Mouse (Mus musculus): Measurements from ENCODE around the gene Nup85.
"Not testable (repeated sequence)": the region's sequence is repeated elsewhere in the genome, so short reads cannot be mapped to it uniquely, and the experiment has no call there.

Nup85 gene

DNA sequence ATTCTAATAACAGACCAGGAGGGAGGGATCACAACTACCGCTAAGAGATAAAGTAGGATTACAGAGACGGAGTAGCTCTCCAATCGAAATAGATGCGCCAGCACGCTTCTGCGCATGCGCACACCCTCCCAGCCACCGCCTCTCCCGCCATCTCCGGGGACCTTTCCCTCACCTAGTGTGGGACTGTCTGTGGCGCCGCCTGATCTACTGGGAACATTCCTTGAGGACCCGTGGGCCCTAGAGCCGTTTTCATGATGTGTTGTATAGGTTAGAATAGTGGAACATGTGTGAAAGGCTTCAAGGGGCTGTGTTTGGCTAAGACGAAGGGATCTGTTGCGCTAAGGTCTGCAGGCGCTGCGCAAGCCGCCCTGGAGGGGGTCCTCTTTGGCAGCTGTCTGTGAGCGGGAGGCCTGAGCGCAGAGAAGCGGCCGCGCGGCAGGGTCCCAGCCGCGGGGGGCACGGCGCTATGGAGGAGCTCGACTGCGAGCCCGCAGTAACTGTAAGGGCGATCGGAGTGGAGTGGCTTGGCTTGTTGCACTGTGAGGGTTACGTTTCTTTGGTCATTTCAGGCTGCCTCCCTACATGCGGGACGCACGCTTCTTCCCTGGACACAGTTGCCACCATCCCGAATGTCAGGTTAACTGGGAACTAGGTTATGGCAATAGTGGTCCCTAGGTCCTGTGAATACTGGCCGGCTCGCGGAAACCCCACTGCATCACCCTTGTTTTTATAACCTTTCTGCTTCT is at the start of gene Nup85:
Gene Nup85, plus strand, starts transcription at position 371 of the 746 bp plus-strand sequence.
- peak; percentile 97 for DNase-seq

DNA sequence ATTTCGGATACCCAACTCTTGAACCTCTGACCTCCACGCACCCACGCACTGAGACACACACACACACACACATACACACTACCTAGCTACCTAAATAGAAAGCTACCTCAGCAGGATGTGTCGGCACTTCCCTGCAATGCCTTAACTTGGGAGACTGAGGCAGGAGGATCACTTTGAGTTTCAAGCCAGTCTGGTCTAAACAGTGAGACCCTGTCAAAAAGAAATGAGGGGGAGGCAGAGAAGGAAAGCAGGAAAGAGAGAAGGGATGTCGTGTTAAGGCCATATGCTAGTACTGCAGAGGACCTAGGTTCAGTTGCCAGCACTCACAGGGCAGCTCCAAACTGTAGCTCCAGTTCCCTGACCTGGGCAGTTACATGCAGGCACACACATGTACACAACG is 49.2 kb upstream of the Nup85 start:
- no peak for DNase-seq

DNA sequence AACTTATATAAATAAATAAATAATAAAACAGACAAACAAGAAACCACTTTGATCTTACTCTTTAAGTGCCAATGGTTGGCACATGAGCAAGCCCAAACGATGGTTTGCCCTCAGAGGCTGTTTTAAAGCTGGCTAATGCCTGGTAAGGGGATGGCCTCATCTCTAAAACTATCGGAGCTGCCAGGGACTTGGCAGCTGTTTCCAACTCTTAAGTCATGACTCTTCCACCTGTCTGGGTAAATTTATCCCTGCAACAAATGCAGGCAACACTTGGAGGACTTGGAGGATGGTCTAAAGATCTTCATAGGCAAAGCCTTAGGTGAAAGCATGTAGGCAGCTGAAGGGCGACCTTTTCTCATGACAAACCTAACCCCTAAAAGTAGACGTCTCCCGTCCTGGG is 47.3 kb upstream of the Nup85 start:
- no peak for DNase-seq

GRCm38 (mm10) chr11:115518693-115519092 is 45.5 kb upstream of the Nup85 start:
- DNase-seq: no peak

- no peak for DNase-seq
Observed at GRCm38 (mm10) chr11:115519581-115519980, 44.7 kb upstream of the Nup85 start.

DNA sequence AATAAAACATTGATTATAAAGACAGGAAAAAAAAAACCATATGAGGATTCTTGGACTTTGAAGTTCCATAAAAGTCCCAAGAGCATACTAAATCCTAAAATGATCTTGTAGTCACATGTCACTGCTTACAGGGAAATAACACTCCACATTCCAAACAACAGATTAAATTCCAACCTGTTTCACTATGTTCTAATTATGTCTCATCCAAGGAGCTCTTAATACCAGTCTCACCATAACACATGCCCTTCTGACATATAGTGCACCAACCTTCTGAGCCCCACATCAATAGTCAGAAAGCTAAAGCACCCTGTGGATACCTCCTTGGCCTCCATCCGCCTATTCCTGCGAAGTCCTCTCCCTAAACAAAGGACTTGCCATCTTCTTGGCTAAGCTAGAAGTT is 44.0 kb upstream of the Nup85 start:
- no peak for DNase-seq

DNA sequence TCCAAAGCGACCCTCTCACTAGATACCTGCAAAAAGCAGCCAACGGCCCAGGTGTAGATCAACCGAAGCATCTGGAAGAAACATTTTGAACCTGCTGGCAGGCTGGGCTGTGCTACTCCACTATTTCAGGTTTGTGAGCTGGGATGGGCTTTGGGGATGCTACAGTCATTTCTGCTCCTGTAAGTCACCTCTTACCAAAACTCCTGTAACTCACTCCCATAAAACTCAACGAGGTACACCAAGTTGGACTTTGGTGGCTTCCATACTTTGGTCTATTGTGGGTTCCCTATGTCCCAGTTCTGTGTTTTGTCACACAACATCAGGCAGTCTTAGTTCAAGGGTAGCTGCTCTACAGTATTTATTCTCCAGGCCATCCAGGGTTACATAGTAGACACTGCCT is 43.2 kb upstream of the Nup85 start:
- no peak for DNase-seq

DNA sequence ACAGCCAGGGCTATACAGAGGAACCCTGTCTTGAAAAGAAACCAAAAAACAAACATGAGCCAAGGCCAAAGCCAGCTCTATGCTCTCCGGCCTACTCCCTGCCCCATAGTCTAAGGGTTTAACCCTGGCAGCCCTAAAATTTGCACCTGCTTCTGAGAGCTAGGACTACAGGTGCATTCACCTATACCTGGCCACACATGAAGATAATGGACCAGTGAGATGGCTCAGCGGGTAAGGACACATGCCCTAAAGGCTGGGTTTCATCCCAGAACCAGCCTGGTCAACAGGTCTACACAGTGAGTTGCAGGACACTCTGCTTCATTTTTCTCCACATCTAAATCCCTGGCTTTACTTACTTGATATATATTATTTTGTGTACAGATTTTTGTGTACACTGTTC is 42.0 kb upstream of the Nup85 start:
- DNase-seq: no peak

- DNase-seq: no peak
Observed at GRCm38 (mm10) chr11:115522703-115523102, 41.5 kb upstream of the Nup85 start.

DNA sequence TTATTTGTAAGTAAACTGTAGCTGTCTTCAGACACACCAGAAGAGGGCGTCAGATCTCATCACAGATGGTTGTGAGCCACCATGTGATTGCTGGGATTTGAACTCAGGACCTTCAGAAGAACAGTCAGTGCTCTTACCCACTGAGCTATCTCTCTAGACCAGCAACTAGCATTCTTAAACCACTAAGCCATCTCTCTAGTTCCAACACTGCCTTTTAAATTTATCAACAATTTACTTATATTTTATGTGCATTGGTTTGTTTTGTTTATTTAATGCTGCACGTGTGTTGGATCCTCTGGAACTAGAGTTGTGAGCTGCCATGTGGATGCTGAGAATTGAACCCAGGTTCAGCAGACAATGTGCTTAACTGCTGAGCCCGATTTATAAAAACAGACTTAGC is 37.8 kb upstream of the Nup85 start:
- not testable (repeated sequence) for DNase-seq

DNA sequence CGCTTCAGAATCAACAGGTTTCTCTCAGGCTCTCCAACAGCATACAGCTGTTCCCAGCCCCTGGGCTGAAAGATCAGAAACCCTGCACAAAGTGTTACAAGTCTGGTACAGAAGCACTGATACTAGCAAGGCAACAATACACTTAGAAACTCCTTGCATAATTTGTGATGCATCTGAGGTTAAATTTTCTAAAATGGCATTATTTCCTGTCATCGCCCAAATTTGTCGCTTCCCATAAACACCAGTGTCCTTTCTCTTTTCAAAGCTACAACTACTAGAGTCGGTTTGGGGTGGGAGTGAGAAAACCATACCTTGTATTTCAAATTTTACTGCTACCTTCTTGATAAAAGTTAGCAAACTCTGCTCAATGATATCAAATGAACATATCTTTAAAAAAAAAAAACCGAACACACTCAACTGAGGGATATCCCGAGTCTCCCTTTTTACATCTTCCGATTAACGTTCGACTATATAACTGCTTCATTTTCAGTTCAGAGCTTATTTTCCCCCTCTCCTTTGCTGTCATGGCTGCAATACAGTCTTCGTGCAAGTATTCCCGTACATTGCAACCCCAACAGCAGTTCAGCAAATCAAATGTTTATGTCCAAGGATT is 29.4 kb upstream of the Nup85 start:
- DNase-seq: no peak

DNA sequence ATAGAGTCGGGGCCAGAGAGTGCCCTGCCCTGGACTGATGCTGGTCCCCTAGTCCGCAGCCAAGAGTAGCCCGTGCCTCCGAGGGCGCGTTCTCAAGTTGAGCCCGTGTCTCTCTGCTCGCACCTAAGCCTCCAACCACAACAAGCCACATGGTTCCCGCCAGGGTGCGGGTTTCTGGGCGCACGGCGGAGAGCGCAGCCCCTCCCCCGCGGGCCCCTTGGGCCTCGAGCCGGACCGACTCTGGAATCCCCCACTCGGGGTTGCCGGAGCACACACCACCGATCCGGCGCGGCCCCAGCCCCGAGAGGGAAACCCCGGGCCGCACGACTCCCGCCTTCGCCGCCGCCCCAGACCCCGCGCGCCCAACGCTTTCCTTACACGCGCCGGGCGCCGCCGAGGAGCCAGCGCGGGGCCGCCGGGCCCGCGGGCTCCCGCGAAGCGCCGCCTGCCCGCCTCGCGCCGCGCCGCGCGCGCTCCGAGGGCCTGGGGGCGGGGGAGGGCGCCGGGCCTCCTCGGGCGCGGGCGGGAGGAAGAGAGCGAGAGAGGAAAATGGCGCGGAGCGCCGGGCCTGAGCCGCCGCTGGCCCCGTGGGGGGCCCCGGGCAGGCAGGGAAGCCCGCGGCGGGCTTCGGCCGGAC is 28.7 kb upstream of the Nup85 start:
- DNase-seq: peak; percentile 83

GRCm38 (mm10) chr11:115536038-115536681 is 28.1 kb upstream of the Nup85 start, which contains the start of gene Sumo2:
Gene Sumo2, minus strand, starts transcription at chr11:115536276.
- DNase-seq: peak; percentile 100

- no peak for DNase-seq
Observed at GRCm38 (mm10) chr11:115536856-115537568, 27.2 kb upstream of the Nup85 start.

DNA sequence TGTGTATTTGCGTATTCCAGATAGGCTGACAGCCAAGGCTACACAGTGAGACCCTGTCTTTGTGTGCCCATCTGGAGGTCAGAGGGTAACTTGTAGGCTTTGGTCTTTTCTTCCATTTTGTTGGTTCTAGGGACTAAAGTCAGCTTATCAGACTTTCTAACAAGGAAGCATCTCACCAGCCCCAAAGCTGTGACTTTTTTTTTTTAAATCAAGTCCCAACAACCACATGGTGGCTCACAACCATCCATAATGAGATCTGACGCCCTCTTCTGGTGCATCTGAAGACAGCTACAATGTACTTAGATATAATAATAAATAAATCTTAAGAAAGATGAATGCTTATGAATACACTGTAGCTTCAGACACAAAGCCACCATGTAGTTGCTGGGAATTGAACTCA is 26.2 kb upstream of the Nup85 start:
- DNase-seq: no peak

DNA sequence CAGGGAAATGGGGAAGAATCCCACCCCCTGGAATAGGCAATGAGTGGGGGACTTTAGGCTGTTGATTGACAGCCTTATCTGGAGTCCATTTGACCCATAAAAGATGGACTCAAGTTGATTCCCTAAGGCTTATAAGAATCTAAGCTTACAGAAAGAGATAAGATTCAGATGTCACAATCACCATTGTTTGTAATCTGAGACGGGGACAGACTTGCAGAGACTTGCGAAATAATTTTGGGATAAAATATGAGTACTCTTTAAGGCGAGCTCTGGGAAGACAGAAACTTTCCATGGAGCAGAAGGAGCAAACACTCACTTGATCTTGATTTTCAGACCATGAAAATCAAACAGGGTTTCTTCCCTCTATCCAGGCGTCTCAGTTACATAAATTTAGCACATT is 20.7 kb upstream of the Nup85 start:
- DNase-seq: no peak

DNA sequence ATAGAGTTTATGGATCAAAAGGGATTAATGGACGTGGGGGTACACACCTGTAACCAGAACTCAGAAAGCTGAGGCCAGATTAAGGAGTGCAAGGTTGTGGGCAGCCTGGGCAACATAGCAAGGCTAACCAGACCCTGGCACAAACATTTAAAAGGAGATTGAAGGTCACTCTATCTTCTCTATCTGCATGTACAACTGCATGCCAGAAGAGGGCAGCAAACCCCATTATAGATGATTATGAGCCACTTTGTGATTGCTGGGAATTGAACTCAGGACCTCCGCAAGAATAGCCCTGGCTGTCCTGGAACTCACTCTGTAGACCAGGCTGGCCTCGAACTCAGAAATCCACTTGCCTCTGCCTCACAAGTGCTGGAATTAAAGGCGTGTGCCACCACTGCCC is 11.5 kb upstream of the Nup85 start:
- no peak for DNase-seq

DNA sequence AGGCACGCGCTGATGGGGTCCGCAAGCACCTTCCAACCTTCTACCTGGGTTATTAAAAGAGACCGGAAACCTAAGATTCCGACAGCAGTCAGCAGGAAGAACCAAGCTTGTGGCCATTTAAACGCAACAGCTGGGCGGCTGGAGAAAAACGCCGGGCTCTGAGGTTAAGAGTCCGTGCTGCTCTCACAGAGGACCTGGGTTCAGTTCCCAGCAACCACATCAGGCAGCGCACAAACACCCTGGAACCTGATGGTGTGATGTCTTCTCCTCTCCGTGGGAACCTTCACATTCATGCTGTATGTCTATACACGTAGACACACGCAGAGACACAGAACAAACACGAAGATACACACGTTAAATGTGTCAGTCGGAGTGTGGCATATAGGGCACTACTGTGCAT is 8.5 kb upstream of the Nup85 start:
- no peak for DNase-seq

GRCm38 (mm10) chr11:115563406-115563805 is 828 bp upstream of the Nup85 start:
- no peak for DNase-seq

DNA sequence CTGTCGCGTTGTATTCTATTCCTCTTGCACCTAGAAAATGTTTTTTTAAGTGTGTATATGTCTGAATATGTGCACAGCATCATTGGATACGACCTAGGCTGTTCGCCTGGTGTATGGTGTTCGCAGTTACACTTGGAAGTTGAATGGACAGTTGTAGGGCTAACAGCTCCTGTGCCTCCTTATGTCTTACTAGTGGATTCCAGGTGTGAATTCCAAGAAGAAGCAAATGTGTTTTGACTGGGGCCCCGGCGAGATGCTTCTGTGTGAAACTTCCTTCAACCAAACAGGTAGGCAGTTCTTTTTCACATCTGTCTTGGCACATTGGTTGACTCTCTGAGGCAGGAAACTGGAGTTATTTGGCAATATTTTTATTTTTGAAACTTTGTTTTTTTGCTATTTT is 727 bp downstream of the Nup85 start:
- DNase-seq: no peak

DNA sequence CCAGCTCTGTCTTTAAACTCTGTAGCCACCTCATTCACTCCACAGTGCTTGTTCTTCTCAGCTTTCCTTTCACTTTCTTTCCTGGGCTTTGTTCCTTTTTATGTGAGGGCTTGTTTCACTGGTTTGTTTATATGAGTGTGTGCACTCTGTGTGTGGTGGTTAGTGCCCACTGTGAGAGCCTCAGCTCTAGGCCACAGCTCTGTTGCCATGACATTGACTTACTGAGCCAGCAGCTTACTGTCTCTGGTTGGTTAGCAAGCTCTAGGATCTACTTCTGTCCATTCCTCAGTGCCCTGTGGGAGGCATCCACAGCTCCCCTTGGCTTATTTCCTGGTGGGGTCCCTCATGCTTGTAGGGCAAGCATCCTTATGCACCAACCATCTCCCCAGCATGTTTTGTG is 14.8 kb downstream of the Nup85 start:
- no peak for DNase-seq

DNA sequence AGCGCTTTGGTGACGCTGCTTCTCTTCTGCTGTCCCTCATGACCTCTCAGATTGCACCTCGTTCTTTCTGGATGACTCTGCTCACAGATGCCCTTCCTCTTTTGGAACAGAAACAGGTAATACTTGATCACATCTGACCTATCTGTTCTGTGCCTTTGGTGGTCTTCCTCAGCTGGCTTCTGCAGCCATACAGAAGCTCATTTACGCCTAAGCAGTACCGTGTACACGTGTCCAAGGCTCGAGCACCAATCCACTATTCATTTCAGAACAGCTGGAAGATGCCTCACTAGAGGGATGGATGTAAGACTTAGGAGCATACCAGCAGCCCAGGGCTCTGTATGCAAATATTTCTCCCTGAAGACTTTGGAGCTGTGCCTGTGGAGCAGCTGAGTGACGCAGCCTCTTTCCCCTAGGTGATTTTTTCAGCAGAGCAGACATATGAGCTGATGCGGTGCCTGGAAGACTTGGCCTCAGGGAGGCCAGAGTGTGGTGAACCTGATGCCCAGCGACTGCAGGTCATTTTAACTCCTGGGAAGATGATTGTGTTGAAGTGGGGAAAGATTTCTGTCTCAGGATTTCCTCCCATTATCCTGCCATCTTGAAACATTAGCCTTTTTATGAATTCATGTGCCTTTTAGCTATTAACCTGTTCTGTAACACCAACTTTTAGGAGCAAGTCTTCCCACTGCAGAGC is 18.8 kb downstream of the Nup85 start:
- DNase-seq: no peak
